Mouse (Mus musculus): Measurements from ENCODE around the gene Stk25.

DNA sequence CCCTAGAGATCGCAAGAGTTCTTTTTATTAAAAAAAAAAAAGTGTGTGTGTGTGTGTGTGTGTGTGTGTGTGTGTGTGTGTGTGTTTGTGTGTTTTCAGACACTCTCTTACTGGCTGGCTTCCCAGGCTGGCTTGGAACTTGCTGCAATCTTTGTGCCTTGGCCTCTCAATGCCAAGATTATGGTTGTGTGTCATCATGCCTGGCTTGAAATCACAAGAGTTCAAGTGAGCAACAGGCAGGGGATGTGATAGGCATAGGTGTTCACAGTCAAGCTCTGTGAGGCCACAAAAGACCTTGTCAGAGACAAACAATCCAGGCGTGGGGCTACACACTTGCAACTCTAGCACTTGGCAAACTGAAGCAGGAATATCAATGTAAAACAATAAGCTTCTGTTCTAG, 19.9 kb upstream of the Stk25 start:
- TF ChIP-seq CTCF (IDR thresholded peaks at IDR 0.05; ENCODE audit: low read depth, low read length) (no peak), POLR2A (IDR thresholded peaks at IDR 0.05; ENCODE audit: borderline replicate concordance, low read depth, low read length) (no peak)
